Mouse (Mus musculus) layer of hippocampus, adult 2 months (tissue): ENCODE results near the gene Itpkb. TPM values are rescaled to one million over a fixed set of nuclear protein-coding genes. Genes with fewer than 3 reads are reported as not detected.

Source experiments
- DNase-seq, 2 experiments: peaks; one replicate each; pipeline ENCODE4 v3.0.0; 2022; ENCODE audit warnings: low spot score in 2 of 2
- H3K27ac ChIP-seq: fragments of 200-600 bp; 2 replicates; pipeline ENCODE4 v1.8.1; 2022
- H3K4me3 ChIP-seq: fragments of 200-600 bp; 2 replicates; pipeline ENCODE4 v1.8.1; 2022; ENCODE audit warnings: mild to moderate bottlenecking
- CTCF ChIP-seq: fragments of 200-600 bp; conservative IDR thresholded peaks from 2 replicates; pipeline ENCODE4 v1.8.1; 2022; ENCODE audit warnings: antibody characterized with exemption, mild to moderate bottlenecking, moderate library complexity
- total RNA-seq, 2 experiments: library from RNA; stranded (reverse); gene quantifications; 2 replicates each; pipeline ENCODE4 v1.2.3; 2021

Itpkb gene
- total RNA-seq, 2 experiments from 2014 or later: 26.3 to 28.3 TPM

GRCm38 (mm10) chr1:180302253-180303120 is 27.8 kb upstream of the Itpkb start:
- DNase-seq: no peak
- Histone ChIP-seq H3K27ac (peak overlapping the region; percentile 23; the same call in 1 of the 2 replicates), H3K4me3 (no peak overlapping the region)
- no peak for TF ChIP-seq CTCF

GRCm38 (mm10) chr1:180303600-180303999 is 26.7 kb upstream of the Itpkb start:
- no peak for TF ChIP-seq CTCF
- H3K4me3 ChIP-seq: no peak overlapping the region
- no peak for DNase-seq
- no peak overlapping the region for H3K27ac ChIP-seq

- no peak for DNase-seq
- TF ChIP-seq CTCF: no peak
- Histone ChIP-seq H3K27ac (no peak overlapping the region), H3K4me3 (no peak overlapping the region)
These were observed 23.4 kb upstream of the Itpkb start for GRCm38 (mm10) chr1:180306889-180307288.

GRCm38 (mm10) chr1:180307661-180308060 is 22.6 kb upstream of the Itpkb start:
- TF ChIP-seq CTCF: no peak
- DNase-seq: no peak
- no peak overlapping the region for H3K4me3 ChIP-seq

GRCm38 (mm10) chr1:180308897-180309296 is 21.4 kb upstream of the Itpkb start:
- no peak for DNase-seq
- Histone ChIP-seq H3K27ac (no peak overlapping the region), H3K4me3 (no peak overlapping the region)
- no peak for TF ChIP-seq CTCF

More at GRCm38 (mm10) chr1:180307661-180308060, 22.6 kb upstream of the Itpkb start:
- no peak overlapping the region for H3K27ac ChIP-seq

GRCm38 (mm10) chr1:180312286-180312685 is 18.0 kb upstream of the Itpkb start:
- H3K27ac ChIP-seq: no peak overlapping the region
- TF ChIP-seq CTCF: no peak
- no peak overlapping the region for H3K4me3 ChIP-seq
- DNase-seq: no peak

GRCm38 (mm10) chr1:180312792-180313311 is 17.4 kb upstream of the Itpkb start:
- no peak overlapping the region for H3K4me3 ChIP-seq
- no peak for DNase-seq
- H3K27ac ChIP-seq: no peak overlapping the region
- no peak for TF ChIP-seq CTCF

GRCm38 (mm10) chr1:180313517-180314440 is 16.5 kb upstream of the Itpkb start:
- H3K27ac ChIP-seq: no peak overlapping the region
- no peak for TF ChIP-seq CTCF
- 0 out of 2 replicates have a peak overlapping the region, but pooled peaks have one; percentile 13 for H3K4me3 ChIP-seq
- no peak for DNase-seq

- Histone ChIP-seq H3K4me3 (no peak overlapping the region), H3K27ac (no peak overlapping the region)
- TF ChIP-seq CTCF: no peak
- no peak for DNase-seq
These were observed 15.6 kb upstream of the Itpkb start for GRCm38 (mm10) chr1:180314641-180315040.

- TF ChIP-seq CTCF: no peak
- no peak overlapping the region for H3K27ac ChIP-seq
- DNase-seq: no peak
- no peak overlapping the region for H3K4me3 ChIP-seq
These were observed 15.2 kb upstream of the Itpkb start for GRCm38 (mm10) chr1:180315127-180315526.

- TF ChIP-seq CTCF: no peak
- no peak overlapping the region for H3K27ac ChIP-seq
- no peak for DNase-seq
- no peak overlapping the region for H3K4me3 ChIP-seq
These were observed 12.8 kb upstream of the Itpkb start for GRCm38 (mm10) chr1:180317450-180317849.

- TF ChIP-seq CTCF: no peak
- no peak overlapping the region for H3K27ac ChIP-seq
- no peak for DNase-seq
These were observed 11.9 kb upstream of the Itpkb start for GRCm38 (mm10) chr1:180318407-180318806.

GRCm38 (mm10) chr1:180319895-180320294 is 10.4 kb upstream of the Itpkb start:
- Histone ChIP-seq H3K4me3 (no peak overlapping the region), H3K27ac (no peak overlapping the region)
- no peak for DNase-seq
- TF ChIP-seq CTCF: no peak

More at GRCm38 (mm10) chr1:180318407-180318806, 11.9 kb upstream of the Itpkb start:
- H3K4me3 ChIP-seq: no peak overlapping the region
